Mouse (Mus musculus) intestine, embryonic 16.5 days (tissue): Measurements from ENCODE around the gene Cep170b. TPM values are rescaled to one million over a fixed set of nuclear protein-coding genes. Genes with fewer than 3 reads are reported as not detected.

Experiments used
- ATAC-seq: fragments of 200-750 bp; cut with Nextera tagmentation; 2 replicates; pipeline ENCODE4 v1.8.0; 2017; ENCODE audit warnings: moderate TSS enrichment, moderate library complexity
- H3K27ac ChIP-seq: fragments of 300-500 bp; sonication (generic); 2 replicates; pipeline ENCODE4 v1.5.1; 2014; ENCODE audit warnings: mild to moderate bottlenecking, low read length
- H3K27me3 ChIP-seq: fragments of 300-500 bp; sonication (generic); replicated peaks from 2 replicates; pipeline ENCODE4 v1.6.1; 2014; ENCODE audit warnings: low read length, control low read depth, mixed read lengths; ENCODE audit not compliant: control insufficient read depth, insufficient read depth
- H3K36me3 ChIP-seq: fragments of 300-500 bp; sonication (generic); 2 replicates; pipeline ENCODE4 v1.6.1; 2014; ENCODE audit warnings: low read length, control low read depth; ENCODE audit not compliant: control insufficient read depth, insufficient read depth
- H3K4me1 ChIP-seq: fragments of 300-500 bp; sonication (generic); 2 replicates; pipeline ENCODE4 v1.6.1; 2014; ENCODE audit warnings: low read length, control low read depth, mixed read lengths; ENCODE audit not compliant: control insufficient read depth, insufficient read depth
- H3K4me2 ChIP-seq: fragments of 300-500 bp; sonication (generic); 2 replicates; pipeline ENCODE4 v1.6.1; 2014; ENCODE audit warnings: low read depth, low read length, control low read depth
- H3K4me3 ChIP-seq: fragments of 300-500 bp; sonication (generic); 2 replicates; pipeline ENCODE4 v1.5.1; 2014; ENCODE audit warnings: mild to moderate bottlenecking, low read length
- H3K9ac ChIP-seq: fragments of 300-500 bp; sonication (generic); 2 replicates; pipeline ENCODE4 v1.6.1; 2014; ENCODE audit warnings: low read depth, low read length
- H3K9me3 ChIP-seq: fragments of 300-500 bp; sonication (generic); 2 replicates; pipeline ENCODE4 v1.6.1; 2016; ENCODE audit warnings: low read length, control low read depth; ENCODE audit not compliant: control insufficient read depth
- WGBS: fragments of 180-500 bp; shearing (Covaris S2); extraction: QIAGEN DNeasy Blood & Tissue Kit; methylation state at CpG from one replicate; pipeline ENCODE4 v1.1.7; 2014; 5-methylcytosine and 5-hydroxymethylcytosine counted together
- polyA plus RNA-seq: library from polyadenylated mRNA; unstranded; fragments of >200 nt; fragmentation: Nextera tagmentation; extraction: Ambion mirVana; gene quantifications from 2 replicates; pipeline ENCODE4 v1.2.1, GENCODE M21; 2015

Gene Cep170b
- polyA plus RNA-seq, 1 experiment from 2014 or later, result 13.2 TPM

DNA sequence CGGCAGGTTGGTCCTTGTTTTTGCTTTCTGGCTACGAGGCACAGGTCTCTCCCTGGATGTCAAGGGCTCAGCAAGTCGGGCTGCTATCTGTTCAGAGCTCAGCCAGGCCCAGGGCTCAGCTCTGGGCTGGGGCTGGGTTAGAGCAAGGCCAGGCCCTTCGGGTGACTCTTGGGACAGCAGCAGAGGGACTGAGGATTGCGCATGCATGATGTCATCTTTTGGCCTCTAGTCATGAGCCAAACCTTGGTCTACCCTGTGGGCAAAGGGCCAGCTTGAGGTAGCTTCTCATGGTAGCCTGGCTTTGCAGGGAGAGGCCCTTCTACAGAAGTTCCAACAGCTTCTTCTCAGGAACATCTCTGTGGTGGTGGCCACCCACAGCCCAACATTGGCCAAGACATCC lies 43.9 kb downstream of the Cep170b start:
- no peaks in the 10 kb centered on the region for H3K27me3 ChIP-seq
- H3K4me2 ChIP-seq, result no peak overlapping the region
- WGBS, result 83% methylated on average over 5 of the region's 5 CpGs
- H3K27ac ChIP-seq, result no peak overlapping the region
- no peaks in the 10 kb centered on the region for H3K36me3 ChIP-seq
- H3K9me3 ChIP-seq, result no peaks in the 10 kb centered on the region
- no peak overlapping the region for H3K4me3 ChIP-seq
- H3K4me1 ChIP-seq, result no peaks in the 10 kb centered on the region
- H3K9ac ChIP-seq, result no peak overlapping the region
- ATAC-seq, result no peak

- Histone ChIP-seq H3K4me2 (no peak overlapping the region), H3K4me1 (no peaks in the 10 kb centered on the region), H3K9ac (no peak overlapping the region), H3K36me3 (no peaks in the 10 kb centered on the region), H3K27me3 (no peaks in the 10 kb centered on the region), H3K9me3 (no peaks in the 10 kb centered on the region), H3K4me3 (no peak overlapping the region), H3K27ac (no peak overlapping the region)
- WGBS, result 89% methylated on average over 7 of the region's 7 CpGs
- ATAC-seq, result no peak
Observed at GRCm38 (mm10) chr12:112764991-112765390, 44.7 kb downstream of the Cep170b start.

GRCm38 (mm10) chr12:112766586-112766985 lies 46.3 kb downstream of the Cep170b start:
- H3K4me2 ChIP-seq, result no peak overlapping the region
- ATAC-seq, result no peak
- no peaks in the 10 kb centered on the region for H3K9me3 ChIP-seq
- no peaks in the 10 kb centered on the region for H3K27me3 ChIP-seq
- H3K4me1 ChIP-seq, result no peaks in the 10 kb centered on the region
- H3K9ac ChIP-seq, result no peak overlapping the region
- H3K36me3 ChIP-seq, result no peaks in the 10 kb centered on the region
- WGBS, result 91% methylated on average over 7 of the region's 7 CpGs
- no peak overlapping the region for H3K4me3 ChIP-seq
- H3K27ac ChIP-seq, result no peak overlapping the region

GRCm38 (mm10) chr12:112767036-112767890 lies 47.0 kb downstream of the Cep170b start:
- Histone ChIP-seq H3K36me3 (no peaks in the 10 kb centered on the region), H3K4me3 (no peak overlapping the region), H3K4me1 (no peaks in the 10 kb centered on the region), H3K9me3 (no peaks in the 10 kb centered on the region), H3K4me2 (no peak overlapping the region), H3K27me3 (no peaks in the 10 kb centered on the region), H3K27ac (no peak overlapping the region), H3K9ac (no peak overlapping the region)
- WGBS, result 90% methylated on average over 16 of the region's 16 CpGs
- ATAC-seq, result no peak

GRCm38 (mm10) chr12:112768166-112768565 lies 47.9 kb downstream of the Cep170b start:
- ATAC-seq, result no peak
- Histone ChIP-seq H3K4me3 (no peak overlapping the region), H3K27ac (no peak overlapping the region), H3K36me3 (no peaks in the 10 kb centered on the region), H3K9ac (no peak overlapping the region), H3K4me1 (no peaks in the 10 kb centered on the region), H3K27me3 (no peaks in the 10 kb centered on the region), H3K4me2 (no peak overlapping the region), H3K9me3 (no peaks in the 10 kb centered on the region)
- 79% methylated on average over 8 of the region's 8 CpGs for WGBS

DNA sequence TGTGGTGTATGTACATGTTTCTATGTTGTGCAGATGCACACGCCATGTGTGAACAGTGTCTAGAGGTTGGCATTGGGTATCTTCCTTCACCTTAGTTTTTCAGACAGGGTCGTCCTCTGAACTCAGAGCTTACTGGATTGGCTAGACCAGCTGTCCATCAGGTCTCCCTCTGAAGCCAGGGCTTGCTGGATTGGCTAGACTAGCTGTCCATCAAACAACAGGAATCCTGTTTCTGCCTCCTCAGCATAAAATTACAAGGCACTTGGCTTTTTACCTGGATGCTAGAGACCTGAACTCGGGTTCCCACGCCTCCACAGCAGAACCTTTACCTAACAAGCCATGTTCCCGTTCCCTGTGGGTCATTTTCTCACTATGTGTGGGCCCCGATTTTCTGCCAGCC lies 48.8 kb downstream of the Cep170b start:
- WGBS, result 84% methylated on average over 6 of the region's 6 CpGs
- Histone ChIP-seq H3K27me3 (no peaks in the 10 kb centered on the region), H3K4me1 (no peaks in the 10 kb centered on the region), H3K27ac (no peak overlapping the region), H3K9ac (no peak overlapping the region), H3K4me3 (no peak overlapping the region), H3K36me3 (no peaks in the 10 kb centered on the region), H3K9me3 (no peaks in the 10 kb centered on the region), H3K4me2 (no peak overlapping the region)
- no peak for ATAC-seq

DNA sequence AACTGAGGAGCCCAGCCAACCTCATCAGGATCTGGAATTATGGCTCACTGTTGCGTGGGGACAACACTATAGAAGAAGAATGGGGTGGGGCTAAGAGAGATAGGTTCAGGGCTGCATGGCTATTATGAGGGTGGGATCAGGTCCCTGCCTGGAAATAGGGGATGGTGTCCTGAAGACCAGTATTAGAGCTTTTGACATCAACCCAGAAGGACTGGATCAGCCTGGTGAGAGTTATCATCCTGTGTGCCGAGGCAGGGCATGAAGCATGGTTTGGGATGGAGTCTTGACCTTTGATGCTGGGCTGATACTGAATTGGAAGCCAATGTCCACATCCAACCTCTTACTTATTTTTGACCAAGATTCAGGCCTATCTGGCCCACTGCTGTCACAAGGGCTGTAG lies 49.5 kb downstream of the Cep170b start:
- no peaks in the 10 kb centered on the region for H3K9me3 ChIP-seq
- no peak overlapping the region for H3K27ac ChIP-seq
- 71% methylated on average over 2 of the region's 2 CpGs for WGBS
- no peaks in the 10 kb centered on the region for H3K27me3 ChIP-seq
- no peak for ATAC-seq
- no peaks in the 10 kb centered on the region for H3K36me3 ChIP-seq
- H3K4me3 ChIP-seq, result no peak overlapping the region
- H3K4me1 ChIP-seq, result no peaks in the 10 kb centered on the region
- no peak overlapping the region for H3K4me2 ChIP-seq
- H3K9ac ChIP-seq, result no peak overlapping the region

DNA sequence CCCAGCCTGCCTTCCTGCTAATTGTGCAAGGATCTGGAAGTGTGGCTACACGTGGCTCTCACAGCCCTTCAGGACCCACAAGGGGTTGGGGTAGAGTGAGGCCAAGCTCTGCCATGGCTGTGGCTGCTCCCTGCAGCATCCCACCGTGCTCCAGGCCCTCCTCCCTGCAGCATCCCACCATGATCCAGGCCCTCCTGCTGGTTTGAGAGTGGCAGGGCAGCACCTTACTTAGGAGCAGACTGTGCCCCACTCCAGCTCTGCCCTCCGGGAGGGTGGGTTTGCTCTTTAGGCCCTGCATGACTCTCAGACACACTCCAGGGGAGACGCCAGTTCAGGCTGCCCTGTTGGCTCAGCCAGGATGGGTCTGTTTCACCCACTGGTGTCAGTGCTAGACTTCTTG lies 50.1 kb downstream of the Cep170b start:
- ATAC-seq, result no peak
- H3K4me3 ChIP-seq, result no peak overlapping the region
- H3K27me3 ChIP-seq, result no peaks in the 10 kb centered on the region
- H3K27ac ChIP-seq, result no peak overlapping the region
- H3K4me1 ChIP-seq, result no peaks in the 10 kb centered on the region
- H3K9ac ChIP-seq, result no peak overlapping the region
- H3K36me3 ChIP-seq, result no peaks in the 10 kb centered on the region
- no peak overlapping the region for H3K4me2 ChIP-seq
- H3K9me3 ChIP-seq, result no peaks in the 10 kb centered on the region
- WGBS, result 68% methylated on average over 4 of the region's 4 CpGs

DNA sequence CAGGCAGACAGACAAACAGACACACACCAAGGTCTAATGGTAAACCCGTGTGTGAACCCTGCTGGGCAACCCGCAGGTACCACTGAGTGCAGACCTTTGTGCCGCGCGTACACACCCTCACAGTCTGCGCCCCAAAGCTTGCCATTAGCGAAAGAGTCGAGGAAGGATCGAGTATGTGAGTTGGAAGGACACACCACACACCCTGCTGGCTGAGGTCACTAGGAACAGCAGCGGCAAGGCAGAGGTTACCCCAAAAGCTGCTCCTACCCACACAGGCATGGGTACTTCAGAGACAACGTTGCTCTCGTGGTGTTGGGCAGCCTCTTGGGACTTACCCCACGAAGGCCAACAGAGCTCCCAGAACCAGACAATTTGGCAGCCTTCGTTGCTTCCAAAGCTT lies 52.1 kb downstream of the Cep170b start:
- no peak overlapping the region for H3K9ac ChIP-seq
- H3K9me3 ChIP-seq, result peaks cover 3% of the 10 kb centered on the region; the same call in 1 of the 2 replicates
- H3K27ac ChIP-seq, result no peak overlapping the region
- ATAC-seq, result no peak
- H3K36me3 ChIP-seq, result no peaks in the 10 kb centered on the region
- H3K4me1 ChIP-seq, result no peaks in the 10 kb centered on the region
- WGBS, result 93% methylated on average over 14 of the region's 14 CpGs
- H3K4me3 ChIP-seq, result no peak overlapping the region
- H3K27me3 ChIP-seq, result no peaks in the 10 kb centered on the region
- H3K4me2 ChIP-seq, result no peak overlapping the region

- Histone ChIP-seq H3K27ac (no peak overlapping the region), H3K9me3 (peaks cover 3% of the 10 kb centered on the region; the same call in 1 of the 2 replicates), H3K4me3 (no peak overlapping the region), H3K4me1 (no peaks in the 10 kb centered on the region), H3K36me3 (no peaks in the 10 kb centered on the region), H3K4me2 (no peak overlapping the region), H3K27me3 (no peaks in the 10 kb centered on the region), H3K9ac (no peak overlapping the region; the same call in 1 of the 2 replicates)
- WGBS, result 25% methylated on average over 9 of the region's 9 CpGs
- ATAC-seq, result no peak
Observed at GRCm38 (mm10) chr12:112773366-112773765, 53.1 kb downstream of the Cep170b start.
